Mouse (Mus musculus) mouse embryonic stem cell (cell line): Measurements from ENCODE around the gene Eno4.

ENCODE experiments used
- in situ Hi-C, 2 experiments: fragments of 300-500 bp; cut with MboI; formaldehyde crosslinking; loops; 1 replicate in 1 of 2; 3 replicates in 1 of 2; pipeline ENCODE4 v1.14.3; 2019 to 2020; ENCODE audit warnings: low sequenced_read_pairs in 2 of 2, low pct_unique_long_range_greater_than_20kb in 1 of 2, mixed read lengths in 1 of 2; ENCODE audit not compliant: unreplicated experiment in 1 of 2

Gene Eno4

GRCm38 (mm10) chr19:58963011-58963410 is 19.8 kb downstream of the Eno4 start:
- in situ Hi-C loops = no loop called here

GRCm38 (mm10) chr19:58968731-58969506 is 25.7 kb downstream of the Eno4 start:
- in situ Hi-C loops = no loop called here

GRCm38 (mm10) chr19:58970826-58971225 is 27.6 kb downstream of the Eno4 start:
- in situ Hi-C loops = no loop called here

- in situ Hi-C loops = no loop called here
Observed at GRCm38 (mm10) chr19:58974126-58974525, 30.9 kb downstream of the Eno4 start.

GRCm38 (mm10) chr19:58975216-58975863 is 32.1 kb downstream of the Eno4 start:
- in situ Hi-C loops = no loop called here

GRCm38 (mm10) chr19:58978401-58979171 is 35.4 kb downstream of the Eno4 start:
- in situ Hi-C loops = no loop called here

- in situ Hi-C loops = no loop called here
Observed at GRCm38 (mm10) chr19:58979436-58980055, 36.3 kb downstream of the Eno4 start.

- in situ Hi-C loops = no loop called here
Observed at GRCm38 (mm10) chr19:58980056-58980440, 36.8 kb downstream of the Eno4 start.

- in situ Hi-C loops = no loop called here
Observed at GRCm38 (mm10) chr19:58981571-58981970, 38.3 kb downstream of the Eno4 start.

- in situ Hi-C loops = no loop called here
Observed at GRCm38 (mm10) chr19:59002827-59003226, 59.6 kb downstream of the Eno4 start.

- in situ Hi-C loops = no loop called here
Observed at GRCm38 (mm10) chr19:59006577-59007340, 63.5 kb downstream of the Eno4 start.

- in situ Hi-C loops = no loop called here
Observed at GRCm38 (mm10) chr19:59010802-59011201, 67.6 kb downstream of the Eno4 start.
